Mouse (Mus musculus) limb, embryonic 11.5 days (tissue): ENCODE results near the gene Ugt1a2. TPM values are rescaled to one million over a fixed set of nuclear protein-coding genes. Genes with fewer than 3 reads are reported as not detected.
"Not testable (repeated sequence)": the region's sequence is repeated elsewhere in the genome, so short reads cannot be mapped to it uniquely, and the experiment has no call there.

Experiments used
- ATAC-seq: fragments of 200-750 bp; cut with Nextera tagmentation; 2 replicates; pipeline ENCODE4 v1.8.0; 2017; ENCODE audit warnings: low read depth; ENCODE audit not compliant: insufficient number of reproducible peaks, low FRiP score, low TSS enrichment
- DNase-seq: peaks from one replicate; pipeline ENCODE4 v3.0.0-alpha.2; 2015; ENCODE audit warnings: low spot score
- H3K27ac ChIP-seq: fragments of 300-500 bp; sonication (generic); replicated peaks from 2 replicates; pipeline ENCODE4 v1.5.1; 2014; ENCODE audit warnings: low read depth, mild to moderate bottlenecking, low read length
- H3K27me3 ChIP-seq: fragments of 300-500 bp; sonication (generic); 2 replicates; pipeline ENCODE4 v1.6.1; 2014; ENCODE audit warnings: mild to moderate bottlenecking, low read length, mixed read lengths; ENCODE audit not compliant: control insufficient read depth, insufficient read depth
- H3K36me3 ChIP-seq: fragments of 300-500 bp; sonication (generic); 2 replicates; pipeline ENCODE4 v1.6.1; 2014; ENCODE audit warnings: mild to moderate bottlenecking, low read length, moderate library complexity, mixed read lengths; ENCODE audit not compliant: control insufficient read depth, insufficient read depth
- H3K4me1 ChIP-seq: fragments of 300-500 bp; sonication (generic); 2 replicates; pipeline ENCODE4 v1.6.1; 2014; ENCODE audit warnings: low read length, mixed read lengths; ENCODE audit not compliant: control insufficient read depth, insufficient read depth
- H3K4me2 ChIP-seq: fragments of 300-500 bp; sonication (generic); 2 replicates; pipeline ENCODE4 v1.6.1; 2014; ENCODE audit warnings: low read depth, mild to moderate bottlenecking, moderate library complexity; ENCODE audit not compliant: severe bottlenecking
- H3K4me3 ChIP-seq: fragments of 300-500 bp; sonication (generic); 2 replicates; pipeline ENCODE4 v1.5.1; 2014; ENCODE audit warnings: low read depth, low read length
- H3K9ac ChIP-seq: fragments of 300-500 bp; sonication (generic); 2 replicates; pipeline ENCODE4 v1.6.1; 2014; ENCODE audit warnings: mild to moderate bottlenecking, low read length
- H3K9me3 ChIP-seq: fragments of 300-500 bp; sonication (generic); 2 replicates; pipeline ENCODE4 v1.6.1; 2016; ENCODE audit warnings: low read length; ENCODE audit not compliant: control insufficient read depth
- WGBS: fragments of 180-500 bp; shearing (Covaris S2); extraction: QIAGEN DNeasy Blood & Tissue Kit; methylation state at CpG from one replicate; pipeline ENCODE4 v1.1.7; 2014; 5-methylcytosine and 5-hydroxymethylcytosine counted together
- polyA plus RNA-seq: library from polyadenylated mRNA; unstranded; fragments of >200 nt; fragmentation: Nextera tagmentation; extraction: Ambion mirVana; gene quantifications from 2 replicates; pipeline ENCODE4 v1.2.1, GENCODE M21; 2014

Gene Ugt1a2
- polyA plus RNA-seq: not detected in 2 replicates

DNA sequence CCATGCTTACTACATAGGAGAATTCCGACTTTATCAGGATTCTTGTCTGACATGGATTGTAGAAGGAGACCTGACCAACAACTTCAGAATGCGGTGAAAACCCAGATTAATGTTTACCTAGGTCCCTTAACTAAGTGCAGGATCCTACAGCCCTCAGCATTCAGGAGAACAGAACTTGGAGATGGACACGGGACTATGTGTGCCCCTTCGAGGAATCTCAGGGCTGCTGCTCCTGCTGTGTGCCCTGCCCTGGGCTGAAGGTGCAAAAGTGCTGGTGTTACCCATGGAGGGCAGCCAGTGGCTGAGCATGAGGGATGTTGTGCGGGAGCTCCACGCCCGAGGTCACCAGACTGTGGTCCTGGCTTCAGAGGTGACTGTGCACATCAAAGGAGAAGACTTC, at the start of gene Ugt1a2:
Gene Ugt1a2 (plus strand): TSS at position 146 of the 400 bp plus-strand sequence.
- H3K4me1 ChIP-seq: no peaks in the 10 kb centered on the region
- H3K36me3 ChIP-seq: no peaks in the 10 kb centered on the region
- H3K9me3 ChIP-seq: no peaks in the 10 kb centered on the region
- no peak within 1 kb of the TSS for H3K27ac ChIP-seq
- no peaks in the 10 kb centered on the region for H3K27me3 ChIP-seq
- no peak within 1 kb of the TSS for H3K9ac ChIP-seq
- H3K4me2 ChIP-seq: no peak within 1 kb of the TSS
- no peak within 1 kb of the TSS for H3K4me3 ChIP-seq
- whole genome bisulfite sequencing: 83% methylated on average over 7 of the region's 7 CpGs
- DNase-seq (no peak), ATAC-seq (no peak)

DNA sequence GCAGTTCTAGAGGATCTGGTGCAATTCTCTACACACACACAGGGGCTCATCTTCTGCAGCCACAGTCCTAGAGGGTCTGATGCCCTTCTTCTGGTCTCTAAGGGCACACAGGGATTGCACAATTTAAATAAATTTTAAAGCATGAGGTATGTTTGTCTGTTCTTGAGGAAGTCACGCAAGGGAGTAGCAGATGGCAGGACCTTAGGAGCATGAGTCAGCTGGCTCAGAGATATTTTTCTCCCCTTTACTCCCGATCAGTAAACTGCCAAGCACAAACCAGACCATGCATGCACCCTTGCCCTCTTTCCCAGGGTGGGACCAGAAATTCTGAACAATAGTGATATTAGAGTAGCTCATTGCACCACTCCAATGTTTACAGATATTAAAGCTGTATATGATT, 42.0 kb upstream of the Ugt1a2 start:
- Histone ChIP-seq H3K27me3 (no peaks in the 10 kb centered on the region), H3K9ac (no peak overlapping the region), H3K4me2 (no peak overlapping the region), H3K27ac (no peak overlapping the region), H3K9me3 (no peaks in the 10 kb centered on the region), H3K4me1 (no peaks in the 10 kb centered on the region), H3K4me3 (no peak overlapping the region), H3K36me3 (no peaks in the 10 kb centered on the region)
- ATAC-seq: no peak
- no peak for DNase-seq
- 77% methylated on average over 2 of the region's 2 CpGs for WGBS

DNA sequence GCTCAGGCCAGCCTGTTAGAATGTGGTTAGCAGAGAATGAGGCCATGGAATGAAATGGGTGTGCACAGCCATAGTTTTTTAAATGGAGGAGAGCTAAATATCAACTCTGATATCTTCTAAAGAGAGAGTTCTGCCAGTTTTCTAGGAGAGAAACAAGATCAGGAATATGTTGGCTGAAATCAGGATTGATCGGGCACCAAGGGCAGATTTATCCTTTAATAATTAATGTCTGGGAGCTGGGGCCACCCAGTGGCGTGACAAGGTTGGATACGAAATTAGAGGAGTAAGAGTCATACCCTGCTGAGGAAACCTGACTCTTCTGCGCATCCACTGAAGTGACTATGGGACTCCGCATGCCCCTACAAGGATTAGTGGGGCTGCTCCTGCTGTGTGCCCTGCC, 34.7 kb upstream of the Ugt1a2 start, which contains the start of gene Ugt1a5:
Gene Ugt1a5 (plus strand): TSS at position 302 of the 400 bp plus-strand sequence.
- Histone ChIP-seq H3K27ac (no peak within 1 kb of the TSS), H3K9ac (no peak within 1 kb of the TSS), H3K27me3 (no peaks in the 10 kb centered on the region), H3K4me2 (no peak within 1 kb of the TSS), H3K4me3 (no peak within 1 kb of the TSS), H3K4me1 (no peaks in the 10 kb centered on the region), H3K9me3 (no peaks in the 10 kb centered on the region), H3K36me3 (no peaks in the 10 kb centered on the region)
- DNase-seq (no peak), ATAC-seq (no peak)
- 77% methylated on average over 5 of the region's 5 CpGs for WGBS

DNA sequence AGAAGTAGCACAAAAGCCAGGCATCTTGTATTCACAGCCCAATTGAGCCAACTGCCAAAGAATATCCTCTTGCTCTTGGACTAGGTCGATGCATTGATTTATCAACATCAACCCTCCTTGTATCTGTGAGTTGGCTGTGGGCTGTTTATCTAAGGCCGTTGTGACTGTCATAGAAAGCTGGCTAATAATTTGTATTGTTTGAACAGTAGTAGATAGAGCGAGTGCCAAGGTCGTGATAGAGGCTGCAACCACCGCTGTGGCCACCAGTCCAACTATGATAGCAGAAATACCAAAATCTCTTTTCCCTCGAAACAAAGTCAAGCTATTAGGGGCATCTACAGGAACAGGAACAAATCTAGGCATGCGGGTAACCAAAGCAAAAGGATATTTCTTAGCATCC, 28.2 kb upstream of the Ugt1a2 start:
- 91% methylated on average over 5 of the region's 7 CpGs for WGBS
- H3K9ac ChIP-seq, H3K27ac ChIP-seq, DNase-seq, H3K4me3 ChIP-seq, ATAC-seq, H3K4me2 ChIP-seq, H3K27me3 ChIP-seq, H3K9me3 ChIP-seq, H3K4me1 ChIP-seq, H3K36me3 ChIP-seq: not testable (repeated sequence)

DNA sequence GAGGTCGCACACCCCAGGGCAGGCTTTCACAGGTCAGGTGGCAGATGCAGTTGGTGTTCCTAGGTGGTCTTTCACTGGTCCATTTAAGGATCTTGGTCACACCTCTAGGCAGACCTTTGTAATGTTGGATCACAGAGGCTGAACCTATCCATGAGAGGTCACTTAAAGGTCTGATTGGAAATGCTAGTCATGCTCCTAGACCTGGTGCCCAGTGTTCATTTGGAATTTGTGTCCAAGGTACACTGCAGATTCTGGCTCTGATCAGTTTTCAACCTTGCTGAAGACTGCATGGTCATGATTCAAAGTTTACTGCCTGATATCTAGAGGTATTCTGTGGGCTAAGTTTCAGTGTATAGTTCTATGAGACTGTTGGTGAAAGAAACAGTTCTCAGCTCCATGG, 20.7 kb upstream of the Ugt1a2 start:
- DNase-seq (no peak), ATAC-seq (no peak)
- 88% methylated on average over 1 of the region's 1 CpGs for WGBS
- Histone ChIP-seq H3K27me3 (no peaks in the 10 kb centered on the region), H3K27ac (no peak overlapping the region), H3K9ac (no peak overlapping the region), H3K9me3 (no peaks in the 10 kb centered on the region; the same call in 1 of the 2 replicates), H3K4me3 (no peak overlapping the region), H3K4me1 (no peaks in the 10 kb centered on the region), H3K36me3 (no peaks in the 10 kb centered on the region), H3K4me2 (no peak overlapping the region)

DNA sequence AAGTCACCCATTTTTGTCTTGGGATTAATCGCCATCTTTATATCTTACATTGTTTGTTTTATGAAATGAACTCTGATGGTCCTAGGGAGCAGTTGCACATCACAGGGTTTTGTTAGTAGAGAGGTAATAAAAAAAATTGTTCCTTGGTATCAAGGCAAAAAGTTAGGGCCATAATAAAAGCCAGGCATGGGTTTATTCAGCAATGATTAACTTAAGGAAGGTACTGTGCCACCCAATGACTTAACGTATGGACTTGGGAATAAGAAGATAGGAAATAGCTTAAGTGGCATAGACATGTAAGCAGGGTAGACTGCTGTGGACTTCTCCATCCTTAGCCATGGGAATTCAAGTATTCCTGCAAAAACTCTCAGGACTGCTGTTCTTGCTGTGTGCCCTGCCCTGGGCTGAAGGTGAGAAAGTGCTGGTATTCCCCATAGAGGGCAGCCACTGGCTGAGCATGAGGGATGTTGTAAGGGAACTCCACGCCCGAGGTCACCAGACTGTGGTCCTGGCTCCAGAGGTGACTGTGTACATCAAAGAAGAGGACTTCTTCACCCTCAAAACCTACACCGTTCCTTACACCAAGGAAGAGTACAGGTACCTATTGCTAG, 14.0 kb upstream of the Ugt1a2 start:
- no peaks in the 10 kb centered on the region for H3K9me3 ChIP-seq
- 87% methylated on average over 5 of the region's 5 CpGs for WGBS
- H3K27me3 ChIP-seq: no peaks in the 10 kb centered on the region
- no peak for DNase-seq
- no peaks in the 10 kb centered on the region for H3K36me3 ChIP-seq
- no peak overlapping the region for H3K9ac ChIP-seq
- H3K4me2 ChIP-seq: no peak overlapping the region
- ATAC-seq: no peak
- H3K4me3 ChIP-seq: no peak overlapping the region
- H3K4me1 ChIP-seq: no peaks in the 10 kb centered on the region
- no peak overlapping the region for H3K27ac ChIP-seq

DNA sequence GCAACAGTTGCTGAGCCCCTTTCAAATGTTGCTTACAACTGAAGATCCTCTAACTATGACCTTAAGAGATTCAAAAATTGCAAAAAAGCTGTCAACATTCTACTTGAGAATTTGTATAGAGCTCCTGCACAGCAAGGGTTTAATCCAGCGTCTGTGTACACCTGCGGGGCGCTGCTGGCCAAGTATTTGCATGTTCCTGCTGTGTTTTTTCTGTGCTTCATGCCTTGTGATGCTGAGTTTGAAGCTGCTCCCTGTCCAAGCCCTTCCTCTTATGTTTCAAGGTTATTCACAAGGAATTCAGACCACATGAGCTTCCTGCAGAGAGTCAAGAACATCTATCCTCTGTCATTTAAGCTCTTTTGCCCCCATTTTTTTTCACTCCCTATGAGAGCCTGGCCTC, 8.3 kb upstream of the Ugt1a2 start:
- Histone ChIP-seq H3K9ac (no peak overlapping the region), H3K27me3 (no peaks in the 10 kb centered on the region), H3K27ac (no peak overlapping the region), H3K4me2 (no peak overlapping the region), H3K4me3 (no peak overlapping the region), H3K9me3 (no peaks in the 10 kb centered on the region), H3K36me3 (no peaks in the 10 kb centered on the region), H3K4me1 (no peaks in the 10 kb centered on the region)
- ATAC-seq (no peak), DNase-seq (no peak)
- WGBS: 76% methylated on average over 3 of the region's 3 CpGs

DNA sequence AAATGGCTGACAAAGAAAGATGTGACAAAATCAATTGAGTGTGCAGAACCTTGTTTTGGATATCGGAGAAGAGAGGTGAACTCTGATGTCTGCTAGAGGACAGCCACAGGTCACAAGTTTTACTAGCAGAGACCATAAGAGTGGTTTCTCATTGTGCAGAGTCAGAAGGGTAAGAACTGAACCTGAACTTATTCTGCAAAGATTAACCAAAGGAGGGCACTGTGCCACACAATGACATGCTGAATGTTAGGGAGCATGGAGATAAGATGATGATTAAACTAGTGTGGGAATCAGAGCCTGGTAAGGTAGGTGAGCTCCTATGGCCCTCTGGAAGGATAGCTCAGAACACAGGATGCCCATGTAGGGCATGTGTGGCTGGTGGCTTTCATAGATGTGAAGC, 4.7 kb upstream of the Ugt1a2 start:
- Histone ChIP-seq H3K4me3 (no peak overlapping the region), H3K27ac (no peak overlapping the region), H3K4me1 (no peaks in the 10 kb centered on the region), H3K9me3 (no peaks in the 10 kb centered on the region), H3K27me3 (no peaks in the 10 kb centered on the region), H3K9ac (no peak overlapping the region), H3K4me2 (no peak overlapping the region), H3K36me3 (no peaks in the 10 kb centered on the region)
- 86% methylated on average over 1 of the region's 1 CpGs for whole genome bisulfite sequencing
- ATAC-seq (no peak), DNase-seq (no peak)

DNA sequence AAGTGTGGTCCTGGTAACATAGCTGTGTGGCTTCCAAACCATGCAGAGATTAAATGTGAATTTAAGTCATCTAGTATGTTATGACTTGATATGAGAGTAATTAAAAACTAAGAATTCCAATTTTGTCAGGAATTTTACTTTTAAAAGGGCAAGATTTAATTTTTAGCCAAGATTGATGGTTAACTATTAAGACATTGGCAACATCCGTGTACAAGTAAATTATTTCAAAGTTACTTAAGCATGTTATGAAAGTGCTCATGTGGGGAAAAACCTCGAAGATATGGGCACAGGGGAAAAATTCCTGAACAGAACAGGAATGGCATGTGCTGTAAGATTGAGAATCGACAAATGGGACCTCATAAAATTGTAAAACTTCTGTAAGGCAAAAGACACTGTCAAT, 3.0 kb upstream of the Ugt1a2 start:
- no peak overlapping the region for H3K27ac ChIP-seq
- no peaks in the 10 kb centered on the region for H3K27me3 ChIP-seq
- no peak overlapping the region for H3K4me3 ChIP-seq
- whole genome bisulfite sequencing: 76% methylated on average over 3 of the region's 3 CpGs
- H3K9ac ChIP-seq: no peak overlapping the region
- H3K4me2 ChIP-seq: no peak overlapping the region
- ATAC-seq: no peak
- H3K4me1 ChIP-seq: no peaks in the 10 kb centered on the region
- H3K9me3 ChIP-seq: no peaks in the 10 kb centered on the region
- no peak for DNase-seq
- H3K36me3 ChIP-seq: no peaks in the 10 kb centered on the region
